ENCODE assay signal across 9 mouse cellular contexts in genomic region chr5:76590009-76590408, GRCm38 (mm10). TPM values are rescaled to one million over a fixed set of nuclear protein-coding genes. Genes with fewer than 3 reads are reported as not detected.
DNase-seq lines count a peak whose midpoint lies in the region; ATAC-seq and TF ChIP-seq lines count a peak whose summit lies in the region.
"Had no signal": no experiment of that assay in that cellular context is flagged by ENCODE, and none has a peak within 500 bp of the region (broad histone marks: within the 10 kb centered on the region; RNA-seq: fewer than 3 reads in every experiment).

No protein-coding gene starts in this region.

- no peak overlapping the region for H3K4me3 ChIP-seq in heart, embryonic 15.5 days
- peak overlapping the region in 2 of 3 experiments; percentile 78 to 92 for H3K4me3 ChIP-seq in CH12.LX (replicated peaks in 1 of 3; ENCODE audit: low read depth in 2 of 3, low read length in 2 of 3, poor library complexity in 1 of 3)
- H3K4me3 ChIP-seq in forebrain, embryonic 16.5 days (replicated peaks; ENCODE audit: low read length): no peak overlapping the region
- 0 out of 2 replicates have a peak overlapping the region, but pooled peaks have one; percentile 85 for H3K4me3 ChIP-seq in midbrain, embryonic 12.5 days

- ATAC-seq in heart, embryonic 15.5 days (replicated peaks; ENCODE audit: insufficient number of reproducible peaks, insufficient read depth, low FRiP score, low read depth): no peak
- ATAC-seq in forebrain, embryonic 16.5 days: no peak
- no peak for ATAC-seq in midbrain, embryonic 12.5 days (ENCODE audit: low FRiP score, low read depth)

- H3K9ac ChIP-seq in heart, embryonic 15.5 days: no peak overlapping the region
- peak overlapping the region; percentile 90; the same call in 1 of the 2 replicates for H3K9ac ChIP-seq in CH12.LX (ENCODE audit: insufficient read depth, low read depth)
- H3K9ac ChIP-seq in forebrain, embryonic 16.5 days (replicated peaks; ENCODE audit: low read depth, low read length): no peak overlapping the region
- no peak overlapping the region for H3K9ac ChIP-seq in midbrain, embryonic 12.5 days (replicated peaks)

- no peak for TF ChIP-seq POLR2A in CH12.LX (IDR thresholded peaks at IDR 0.05; ENCODE audit: low read depth, low read length)

- 89% methylated on average over 2 of the region's 2 CpGs for WGBS in heart, embryonic 15.5 days
- 79% methylated on average over 2 of the region's 2 CpGs for WGBS in forebrain, embryonic 16.5 days
- 82% methylated on average over 2 of the region's 2 CpGs for WGBS in midbrain, embryonic 12.5 days

- in situ Hi-C loops in CH12.LX (cut with MboI; ENCODE audit: low pct_ligation_motif_present, low pct_unique_long_range_greater_than_20kb, low sequenced_read_pairs): loop anchor here (25.0 kb wide), 1 partner anchor 247 kb away; no protein-coding TSS in a partner anchor

- dilution Hi-C loops in CH12.LX (cut with MboI; ENCODE audit: extremely low pct_ligation_motif_present, extremely low pct_unique_long_range_greater_than_20kb, low sequenced_read_pairs): no loop called here

- H3K4me2 ChIP-seq in heart, embryonic 15.5 days: peak overlapping the region; percentile 71; the same call in 1 of the 2 replicates
- H3K4me2 ChIP-seq in CH12.LX (ENCODE audit: insufficient read depth, low read depth, poor library complexity, severe bottlenecking): peak overlapping the region; percentile 99
- H3K4me2 ChIP-seq in forebrain, embryonic 16.5 days (ENCODE audit: low read length): peak overlapping the region; percentile 10; the same call in 1 of the 2 replicates
- H3K4me2 ChIP-seq in midbrain, embryonic 12.5 days (replicated peaks): peak overlapping the region; percentile 67

- TF ChIP-seq CTCF in CH12.LX (conservative IDR thresholded peaks at IDR 0.05 in 1 of 2, IDR thresholded peaks at IDR 0.05 in 1 of 2; ENCODE audit: low read depth in 2 of 2, low read length in 2 of 2): no peak

- no peak for DNase-seq in heart, adult 11 months
- DNase-seq in CH12.LX (ENCODE audit: extremely low read depth): peak; percentile 5
- DNase-seq in right cerebral cortex, postnatal 14 days: no peak
- DNase-seq in cerebellum, adult 11 months: no peak
- no peak for DNase-seq in retina, embryonic 14.5 days (ENCODE audit: low spot score)
- DNase-seq: lung, adult 18-20 months had no signal

- H3K27me3 ChIP-seq in heart, embryonic 15.5 days: no peaks in the 10 kb centered on the region
- no peaks in the 10 kb centered on the region for H3K27me3 ChIP-seq in CH12.LX (replicated peaks)
- H3K27me3 ChIP-seq in forebrain, embryonic 16.5 days (replicated peaks; ENCODE audit: control insufficient read depth, insufficient read depth, low read length): no peaks in the 10 kb centered on the region
- no peaks in the 10 kb centered on the region for H3K27me3 ChIP-seq in midbrain, embryonic 12.5 days

- TF ChIP-seq RAD21 in CH12.LX (IDR thresholded peaks at IDR 0.05; ENCODE audit: low read depth, low read length): no peak

- peaks cover 7% of the 10 kb centered on the region for H3K4me1 ChIP-seq in heart, embryonic 15.5 days (replicated peaks)
- H3K4me1 ChIP-seq in CH12.LX (ENCODE audit: control insufficient read depth in 1 of 2, insufficient read depth in 2 of 2): peaks cover 0 to 17% of the 10 kb centered on the region in 2 experiments; a peak in 2 of 4 replicates
- H3K4me1 ChIP-seq in forebrain, embryonic 16.5 days (replicated peaks; ENCODE audit: control insufficient read depth, insufficient read depth, low read length): peaks cover 5% of the 10 kb centered on the region
- peaks cover 14% of the 10 kb centered on the region; the same call in 1 of the 2 replicates for H3K4me1 ChIP-seq in midbrain, embryonic 12.5 days

- no peak overlapping the region for H3K27ac ChIP-seq in heart, embryonic 15.5 days
- no peak overlapping the region for H3K27ac ChIP-seq in CH12.LX (ENCODE audit: insufficient read depth, low read depth)
- H3K27ac ChIP-seq in forebrain, embryonic 16.5 days (ENCODE audit: low read length): no peak overlapping the region
- no peak overlapping the region for H3K27ac ChIP-seq in midbrain, embryonic 12.5 days (replicated peaks)

- no peaks in the 10 kb centered on the region; the same call in 1 of the 2 replicates for H3K79me2 ChIP-seq in CH12.LX (replicated peaks; ENCODE audit: control insufficient read depth, extremely low read depth, insufficient read depth, poor library complexity, severe bottlenecking)

- H3K9me3 ChIP-seq in heart, embryonic 15.5 days (replicated peaks): no peaks in the 10 kb centered on the region
- peaks cover 5% of the 10 kb centered on the region for H3K9me3 ChIP-seq in CH12.LX (replicated peaks; ENCODE audit: low read length)
- H3K9me3 ChIP-seq in forebrain, embryonic 16.5 days (ENCODE audit: control insufficient read depth, low read length): no peaks in the 10 kb centered on the region
- no peaks in the 10 kb centered on the region for H3K9me3 ChIP-seq in midbrain, embryonic 12.5 days

- H3K36me3 ChIP-seq in heart, embryonic 15.5 days: peaks cover 27% of the 10 kb centered on the region
- H3K36me3 ChIP-seq in CH12.LX (replicated peaks in 1 of 2; ENCODE audit: control insufficient read depth in 1 of 2, insufficient read depth in 1 of 2, low read length in 1 of 2): peaks cover 22 to 37% of the 10 kb centered on the region in 2 experiments
- peaks cover 6% of the 10 kb centered on the region; the same call in 1 of the 2 replicates for H3K36me3 ChIP-seq in forebrain, embryonic 16.5 days (ENCODE audit: control insufficient read depth, insufficient read depth)
- peaks cover 31% of the 10 kb centered on the region for H3K36me3 ChIP-seq in midbrain, embryonic 12.5 days

- TF ChIP-seq EP300 in CH12.LX (IDR thresholded peaks at IDR 0.05; ENCODE audit: low read length): no peak

TF ChIP-seq in CH12.LX, 34 proteins besides CTCF, POLR2A, EP300 and RAD21:
- no peak for TF ChIP-seq UBTF (IDR thresholded peaks at IDR 0.05; ENCODE audit: low read depth, low read length)
- TF ChIP-seq ZNF384 (IDR thresholded peaks at IDR 0.05; ENCODE audit: low read depth, low read length): peak; percentile 67
- TF ChIP-seq IRF4 (IDR thresholded peaks at IDR 0.05; ENCODE audit: low read depth, low read length): no peak
TF ChIP-seq in CH12.LX: peak in this region for 1.

RNA-seq across cellular contexts. Expression of gene Cep135, which starts 1.5 kb away (rescaled TPM):
- 4.2 and 5.1 TPM in 2 replicates for polyA plus RNA-seq in heart, embryonic 15.5 days (2015; fragmentation: Nextera tagmentation; extraction: Ambion mirVana)
- total RNA-seq in CH12.LX (2012; rRNA removed) (8.0 and 10.3 TPM in 2 replicates), CH12.LX (2014; rRNA removed) (11.9 and 12.1 TPM in 2 replicates)
- 11.7 and 12.0 TPM in 2 replicates for polyA plus RNA-seq in CH12.LX (2012; ENCODE audit: insufficient read length, low read depth)
- polyA plus RNA-seq in forebrain, embryonic 16.5 days (2015; fragmentation: Nextera tagmentation; extraction: Ambion mirVana): 5.0 and 5.4 TPM in 2 replicates
- polyA plus RNA-seq in midbrain, embryonic 12.5 days (2016; fragmentation: Nextera tagmentation; extraction: Ambion mirVana): 8.0 and 8.7 TPM in 2 replicates

Comparison
In these comparisons a context has a peak if more than half of its experiments do, and no peak if none do; other contexts are left out.
1. H3K4me2 ChIP-seq: peak in every context shown above with its lines; median percentile 99 in CH12.LX; 71 in heart, embryonic 15.5 days; 67 in midbrain, embryonic 12.5 days; 10 in forebrain, embryonic 16.5 days.
2. H3K4me3 ChIP-seq: peak in CH12.LX (2 of 3) and midbrain, embryonic 12.5 days (single experiment); none in heart, embryonic 15.5 days (single experiment) and forebrain, embryonic 16.5 days (single experiment).